Mouse (Mus musculus): ENCODE results near the gene Exoc6.
"Not testable (repeated sequence)": the region's sequence is repeated elsewhere in the genome, so short reads cannot be mapped to it uniquely, and the experiment has no call there.

Exoc6 gene

DNA sequence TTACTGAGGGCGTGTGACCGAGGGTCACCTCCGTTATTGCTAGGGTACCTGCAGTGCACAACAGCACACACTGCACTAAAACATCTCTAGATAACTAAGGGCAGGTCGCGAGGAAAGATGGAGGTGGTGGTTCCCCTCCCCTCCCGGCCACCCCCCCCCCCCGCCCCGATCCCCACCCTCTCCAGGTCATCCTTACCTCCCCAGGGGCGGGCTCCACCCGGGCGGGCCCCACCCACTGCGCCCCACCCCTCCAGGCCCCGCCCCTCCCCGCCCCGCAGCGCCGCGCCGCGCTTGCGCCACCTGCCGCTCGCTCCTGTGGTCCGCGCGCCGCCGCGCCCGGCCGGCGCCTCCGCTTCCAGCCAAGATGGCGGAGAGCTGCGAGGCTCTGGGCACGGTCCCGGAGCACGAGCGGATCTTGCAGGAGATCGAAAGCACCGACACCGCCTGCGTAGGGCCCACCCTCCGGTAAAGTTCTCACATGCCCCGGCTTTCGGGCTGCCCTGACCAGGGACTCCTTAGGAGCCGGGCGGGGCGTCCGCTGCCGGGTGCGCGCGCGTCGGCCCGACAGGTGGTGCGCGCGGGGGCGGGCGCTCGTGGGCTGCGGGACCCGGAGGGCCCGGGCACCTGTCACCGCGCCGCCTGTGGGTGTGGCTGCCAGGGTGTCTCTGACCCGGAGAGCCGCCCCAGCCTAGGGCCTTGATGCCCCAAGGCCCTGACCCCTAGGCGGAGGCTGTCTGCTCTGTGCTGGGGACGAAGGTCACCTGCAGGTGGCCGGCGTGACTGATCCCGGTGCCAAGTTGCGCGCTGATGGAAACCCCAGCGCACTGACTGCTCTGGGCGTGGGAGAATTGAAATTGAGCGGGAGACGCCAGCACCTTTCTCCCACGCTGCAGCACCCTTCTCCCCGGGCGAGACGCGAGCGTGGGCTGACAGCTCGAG is at the start of gene Exoc6:
Exoc6 (plus strand) TSS at position 318 of the 939 bp plus-strand sequence.
- in situ Hi-C loops (cut with MboI, MseI): loop anchor here (10.0 kb wide), 1 partner anchor 716 kb away; the partner anchor contains the start of gene Tnks2

DNA sequence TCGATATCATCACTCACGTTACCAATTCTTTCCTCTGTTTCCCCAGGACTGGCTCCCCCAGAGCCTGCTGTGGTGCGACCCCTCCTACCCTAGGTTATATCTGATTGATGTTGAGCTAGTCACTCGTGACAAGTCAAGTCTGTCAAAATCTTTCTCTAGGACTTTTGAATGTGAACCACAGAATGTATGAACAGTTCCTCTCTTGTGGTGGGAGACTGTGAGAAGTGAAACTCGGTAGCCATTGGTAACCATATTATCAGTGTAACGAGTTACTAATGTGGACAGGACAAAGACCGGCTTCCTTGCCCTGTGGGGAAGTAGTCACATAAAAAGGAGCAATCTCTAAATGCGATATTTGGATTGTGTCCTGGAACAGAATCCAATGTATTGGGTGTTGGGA is 47.2 kb upstream of the Exoc6 start:
- in situ Hi-C loops (cut with MboI, MseI): no loop called here

DNA sequence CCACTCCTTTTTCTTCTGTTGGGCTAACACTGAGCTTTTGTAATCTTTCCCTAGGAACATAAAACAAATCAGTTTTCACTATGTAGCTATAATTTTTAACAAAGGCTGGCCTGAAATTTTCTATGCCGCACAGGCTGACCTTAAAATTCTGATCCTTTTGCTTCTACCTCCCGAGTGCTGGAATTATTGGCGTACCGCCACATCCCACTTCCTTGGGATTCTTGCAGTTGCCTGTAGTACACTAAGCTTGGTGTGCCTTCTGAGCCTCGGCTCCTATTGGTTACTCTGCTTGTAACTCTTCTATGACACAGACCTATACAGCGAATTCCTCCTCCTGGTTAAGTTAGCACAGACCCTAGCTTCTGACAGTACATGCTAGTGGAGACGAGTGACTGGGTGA is 44.2 kb upstream of the Exoc6 start:
- in situ Hi-C loops (cut with MboI, MseI): loop anchor here (5.0 kb wide), 1 partner anchor 49 kb away; no protein-coding TSS in a partner anchor

DNA sequence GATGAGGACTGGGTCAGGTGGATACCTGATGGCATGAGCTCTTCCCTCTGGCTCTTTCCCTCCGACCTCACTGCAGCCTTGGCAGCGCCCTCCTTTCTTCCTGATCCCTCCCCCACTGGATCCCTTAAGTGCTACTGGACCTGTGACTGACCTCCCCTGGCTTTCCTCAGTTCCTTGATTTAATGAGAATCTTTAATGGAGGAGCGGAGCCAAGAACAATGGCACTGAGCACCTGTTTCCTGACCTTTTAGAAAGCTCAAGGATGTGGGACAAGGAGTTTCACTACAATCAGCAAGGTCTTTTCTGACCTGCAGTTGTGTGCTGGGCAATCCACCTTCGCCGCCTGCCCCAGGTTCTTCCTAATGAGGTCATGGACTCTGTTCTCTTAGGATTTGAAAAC is 43.6 kb upstream of the Exoc6 start:
- in situ Hi-C loops (cut with MboI, MseI): loop anchor here (5.0 kb wide), 1 partner anchor 49 kb away; no protein-coding TSS in a partner anchor

DNA sequence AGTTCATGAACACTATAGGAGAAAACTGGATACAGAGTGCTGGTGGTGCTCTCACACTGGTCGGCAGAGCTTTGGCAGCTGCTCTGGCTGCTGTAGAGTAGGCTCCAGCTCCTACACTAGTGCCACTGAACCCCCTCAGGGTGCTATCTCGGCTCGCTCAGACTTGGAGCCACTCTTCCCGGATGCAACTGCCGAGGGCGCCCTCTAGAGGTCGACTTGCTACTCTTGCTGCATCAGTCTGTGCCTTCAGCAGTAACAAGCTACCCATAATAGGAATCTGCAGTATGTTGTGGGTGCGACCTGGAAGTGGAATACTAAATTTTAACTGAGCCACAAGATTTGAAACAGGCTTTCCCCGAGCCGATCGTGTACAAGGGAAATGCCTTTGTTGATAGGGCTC is 40.5 kb upstream of the Exoc6 start:
- in situ Hi-C loops (cut with MboI, MseI): loop anchor here (5.0 kb wide), 1 partner anchor 52 kb away; no protein-coding TSS in a partner anchor

DNA sequence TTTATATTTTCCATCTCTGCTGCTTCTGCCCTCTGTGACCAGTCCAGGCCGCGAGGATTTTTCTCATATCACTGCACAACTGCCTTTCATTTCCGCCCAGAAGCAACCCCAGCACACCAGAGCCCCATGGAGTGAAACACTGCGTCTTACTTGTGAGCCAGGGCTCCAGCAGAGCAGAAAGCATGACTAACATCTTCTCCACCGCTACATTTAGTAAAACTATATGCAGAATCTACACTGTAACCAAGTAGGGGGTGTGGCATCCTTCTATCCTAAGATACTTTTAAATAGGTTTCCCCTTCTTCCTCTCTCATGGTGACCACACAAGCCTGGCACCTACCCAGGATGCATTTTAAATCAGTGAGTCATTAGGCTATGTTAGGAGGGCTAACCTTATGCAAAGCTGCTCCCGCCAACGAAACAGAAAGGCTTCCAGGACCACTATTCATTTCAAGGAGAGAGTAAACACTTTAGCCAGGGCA is 35.4 kb upstream of the Exoc6 start:
- in situ Hi-C loops (cut with MboI, MseI): no loop called here

DNA sequence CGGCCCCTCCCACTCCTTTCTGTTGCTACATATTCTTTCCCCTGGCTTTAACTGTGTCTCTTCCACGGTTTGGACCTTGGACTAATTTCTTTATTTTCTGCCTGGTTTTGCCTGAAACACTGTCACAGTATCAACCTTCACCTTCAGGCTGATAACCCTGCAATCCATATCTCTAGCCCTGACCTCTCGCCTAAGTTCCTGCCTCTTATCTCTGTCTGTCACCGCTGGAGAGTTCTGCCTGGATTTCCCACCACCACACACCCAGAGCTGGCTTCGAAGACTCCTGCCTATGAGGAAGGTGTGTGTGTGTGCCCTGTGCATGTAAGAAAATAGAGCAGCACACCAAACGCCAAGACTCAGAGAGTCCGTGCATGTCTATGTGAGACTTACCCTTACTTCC is 32.8 kb upstream of the Exoc6 start:
- in situ Hi-C loops (cut with MboI, MseI): no loop called here

DNA sequence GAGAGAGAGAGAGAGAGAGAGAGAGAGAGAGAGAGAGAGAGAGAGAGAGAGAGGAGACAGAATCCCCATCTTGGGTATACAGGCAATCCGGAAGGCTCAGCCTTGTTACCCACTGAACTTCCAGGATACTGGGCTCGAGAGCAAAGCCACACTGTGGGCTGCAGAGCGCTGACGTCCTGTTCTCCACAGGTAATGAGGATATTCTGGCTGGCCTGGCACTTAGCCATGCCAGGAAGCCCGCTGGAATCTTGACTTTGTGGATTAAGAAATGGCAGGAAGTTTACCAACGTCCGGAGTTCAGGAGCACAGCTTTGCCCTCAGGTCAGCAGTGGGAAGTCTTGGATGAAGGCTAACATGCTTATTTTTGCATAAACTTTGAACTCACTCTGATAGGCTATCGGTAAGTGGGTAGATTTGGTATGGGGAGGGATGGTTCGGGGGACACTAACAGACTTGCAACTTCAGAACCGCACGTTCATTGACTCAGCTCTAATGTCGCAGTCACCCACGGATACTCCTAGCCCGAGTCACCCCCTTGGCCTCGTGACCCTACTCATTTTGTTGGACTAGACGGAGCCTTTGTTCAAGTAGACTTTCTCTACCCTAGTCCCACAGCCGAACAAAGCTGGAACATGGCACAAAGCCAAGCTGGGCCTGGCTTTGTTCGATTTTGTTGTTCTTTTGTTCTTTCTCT is 29.3 kb upstream of the Exoc6 start:
- in situ Hi-C loops (cut with MboI, MseI): loop anchor here (5.0 kb wide), 1 partner anchor 94 kb away; no protein-coding TSS in a partner anchor

DNA sequence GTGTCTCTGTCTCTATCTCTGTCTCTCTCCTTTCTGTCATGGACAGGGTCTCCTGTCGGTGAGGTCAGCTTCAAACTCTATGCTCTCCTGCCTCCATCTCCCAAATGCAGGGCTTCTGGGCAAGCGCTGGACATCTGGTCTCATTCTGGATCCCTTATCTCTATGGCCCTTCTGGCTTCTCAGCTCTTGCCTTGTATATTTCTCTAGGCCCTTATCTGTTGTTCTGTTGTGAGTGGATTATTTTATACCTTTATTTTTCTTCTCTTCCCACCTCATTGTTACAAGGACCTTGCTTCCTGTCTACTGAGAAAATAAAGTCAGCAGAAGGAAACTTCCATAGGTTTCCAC is 28.8 kb upstream of the Exoc6 start:
- in situ Hi-C loops (cut with MboI, MseI): loop anchor here (5.0 kb wide), 1 partner anchor 94 kb away; no protein-coding TSS in a partner anchor

DNA sequence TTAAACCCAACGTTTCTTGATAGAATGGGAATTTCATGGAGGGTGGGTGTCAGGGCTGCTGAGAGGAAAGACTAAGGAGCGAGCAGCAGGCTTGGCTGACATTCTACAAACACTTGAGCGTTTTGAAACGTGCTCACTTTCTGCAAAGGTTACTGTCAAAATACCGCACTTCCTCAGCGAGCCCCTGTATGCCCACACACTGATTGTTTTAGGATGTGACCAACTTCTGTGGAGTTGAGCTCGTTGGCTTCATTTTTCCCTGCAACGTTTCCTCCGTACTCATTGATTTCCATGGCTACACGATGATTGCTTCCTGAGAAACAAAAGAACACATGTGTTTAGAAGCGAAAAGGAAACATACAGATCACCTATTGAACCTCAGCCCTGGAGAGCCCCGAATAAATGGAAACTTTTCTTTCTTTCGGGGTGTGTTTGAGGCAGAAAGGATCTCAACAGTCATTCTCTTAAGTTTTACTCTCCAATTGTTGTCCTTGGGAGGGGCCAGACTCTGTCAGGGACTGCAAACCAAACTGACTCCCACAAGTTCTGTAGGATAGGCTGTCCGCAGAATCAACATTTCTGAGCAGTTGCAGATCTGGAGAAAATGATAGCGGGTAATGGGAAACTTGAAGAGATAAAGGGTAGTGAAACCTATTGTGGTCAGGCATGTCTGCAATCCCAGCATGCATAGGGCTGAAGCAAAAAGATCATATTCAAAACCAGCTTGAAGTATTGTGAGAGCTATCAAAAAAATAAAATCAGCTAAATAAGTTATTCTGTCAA is 26.7 kb upstream of the Exoc6 start:
- in situ Hi-C loops (cut with MboI, MseI): loop anchor here (5.0 kb wide), 1 partner anchor 96 kb away; no protein-coding TSS in a partner anchor

DNA sequence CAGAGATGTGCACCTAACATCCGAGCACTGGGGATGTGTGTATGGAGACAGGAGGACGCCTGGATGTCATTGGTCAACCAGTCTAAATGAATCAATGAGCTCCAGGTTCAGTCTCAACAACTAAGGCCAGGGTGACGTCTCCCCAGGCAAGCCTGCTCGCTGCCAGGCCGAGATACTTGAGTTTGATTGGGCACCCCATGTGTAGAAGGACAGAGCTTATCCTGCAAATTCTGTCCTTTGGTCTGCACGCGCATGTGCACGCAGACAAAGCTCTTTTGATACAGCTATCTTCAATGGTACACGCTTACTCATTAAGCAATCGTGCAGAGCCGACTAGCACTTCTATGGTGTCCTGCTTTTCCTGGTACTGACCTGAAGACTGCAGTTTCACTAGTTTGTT is 24.3 kb upstream of the Exoc6 start:
- in situ Hi-C loops (cut with MboI, MseI): no loop called here

DNA sequence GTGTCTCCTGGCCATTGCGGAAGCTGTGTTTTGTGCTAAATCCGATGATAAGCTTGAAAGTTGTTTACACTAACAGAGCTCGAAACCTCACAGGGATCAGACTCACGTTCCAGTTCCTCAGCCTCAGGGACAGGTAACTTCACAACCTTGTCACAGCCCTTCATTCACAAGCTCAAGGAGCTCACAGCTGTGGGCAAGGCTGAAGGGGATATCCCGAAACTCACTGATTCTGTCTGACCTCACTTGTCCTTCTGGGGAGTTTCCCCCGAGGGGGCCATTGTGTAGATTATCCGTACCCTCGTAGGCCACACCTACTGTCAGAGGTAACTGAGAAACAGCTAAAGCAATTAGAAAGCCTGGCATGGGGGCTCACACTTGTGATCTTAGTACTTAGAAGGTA is 23.4 kb upstream of the Exoc6 start:
- in situ Hi-C loops (cut with MboI, MseI): no loop called here

DNA sequence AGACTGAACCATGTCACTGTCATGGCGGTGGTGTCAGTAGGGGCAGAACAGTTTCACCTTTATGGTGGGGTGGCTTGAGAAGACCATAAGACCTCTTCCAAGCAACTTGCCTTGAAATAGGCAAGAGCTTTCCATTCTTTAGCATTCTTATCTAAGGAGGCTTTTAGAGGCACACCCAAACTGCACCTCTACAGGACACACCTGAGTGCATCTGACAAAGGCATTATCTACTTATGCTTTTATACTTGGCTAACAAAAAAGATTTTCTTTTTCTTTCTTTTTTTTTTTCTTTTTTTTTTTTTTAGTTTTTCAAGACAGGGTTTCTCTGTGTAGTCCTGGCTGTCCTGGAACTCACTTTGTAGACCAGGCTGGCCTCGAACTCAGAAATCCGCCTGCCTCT is 22.5 kb upstream of the Exoc6 start:
- in situ Hi-C loops (cut with MboI, MseI): not testable (repeated sequence)

DNA sequence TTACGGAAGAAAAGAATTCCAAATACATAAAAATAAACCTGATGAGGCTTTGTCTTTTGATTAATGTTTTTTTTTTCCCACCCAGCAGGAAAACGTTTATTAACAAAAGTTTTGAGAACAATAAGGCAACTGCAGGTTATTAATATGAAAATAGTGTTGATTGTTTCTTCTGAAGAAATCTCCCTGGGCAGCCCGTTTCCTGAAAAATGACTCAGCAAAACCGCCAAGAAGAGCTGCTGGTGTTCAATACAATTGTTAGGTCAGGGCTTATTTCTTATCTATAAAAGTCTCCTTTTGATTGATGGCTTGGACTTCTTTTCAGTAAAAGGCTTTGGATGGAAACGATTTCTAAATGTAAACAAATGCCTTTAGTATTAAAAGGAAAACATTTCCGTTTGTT is 21.6 kb upstream of the Exoc6 start:
- in situ Hi-C loops (cut with MboI, MseI): no loop called here

DNA sequence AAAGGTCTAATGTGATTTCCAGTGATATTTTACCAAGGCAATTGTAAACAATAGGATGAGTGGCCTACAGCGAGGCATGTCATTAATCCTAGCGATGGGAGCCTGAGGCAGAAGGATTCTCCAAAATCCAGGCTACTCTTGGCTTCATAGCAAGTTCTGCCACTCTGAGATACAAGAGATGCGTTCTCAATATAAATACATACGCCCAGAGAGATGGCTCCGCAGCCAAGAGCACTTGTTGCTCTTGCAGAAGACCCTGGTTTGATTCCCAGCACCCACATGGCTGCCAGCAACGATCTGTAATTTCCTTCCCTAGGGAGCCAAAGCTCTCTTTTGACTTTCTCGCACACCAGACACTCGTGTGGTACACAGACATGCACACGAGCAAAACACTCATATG is 20.9 kb upstream of the Exoc6 start:
- in situ Hi-C loops (cut with MboI, MseI): no loop called here

DNA sequence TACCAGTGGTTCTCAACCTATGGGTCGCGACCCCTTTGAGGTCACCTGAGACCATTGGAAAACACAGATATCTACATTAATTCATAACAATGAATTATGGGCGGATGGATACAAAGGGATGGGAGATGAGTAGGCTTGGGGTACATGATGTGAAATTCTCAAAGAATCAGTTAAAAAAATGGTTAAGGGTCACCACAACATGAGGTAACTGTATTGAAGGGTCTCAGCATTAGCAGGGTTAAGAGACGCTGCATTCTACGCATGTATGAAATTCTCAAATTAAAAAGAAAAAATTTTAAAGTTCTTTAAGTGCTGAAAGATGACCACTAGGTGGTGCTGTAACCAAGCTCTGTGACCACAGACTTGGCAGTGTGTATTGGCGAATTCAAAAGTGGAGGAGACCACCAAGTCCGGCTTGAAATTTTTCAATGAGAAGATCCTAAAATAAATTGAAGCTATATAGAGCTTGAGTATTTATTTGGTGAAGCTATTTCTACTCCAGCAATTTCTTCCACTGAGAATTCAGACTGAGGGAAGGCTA is 20.2 kb upstream of the Exoc6 start:
- in situ Hi-C loops (cut with MboI, MseI): no loop called here

DNA sequence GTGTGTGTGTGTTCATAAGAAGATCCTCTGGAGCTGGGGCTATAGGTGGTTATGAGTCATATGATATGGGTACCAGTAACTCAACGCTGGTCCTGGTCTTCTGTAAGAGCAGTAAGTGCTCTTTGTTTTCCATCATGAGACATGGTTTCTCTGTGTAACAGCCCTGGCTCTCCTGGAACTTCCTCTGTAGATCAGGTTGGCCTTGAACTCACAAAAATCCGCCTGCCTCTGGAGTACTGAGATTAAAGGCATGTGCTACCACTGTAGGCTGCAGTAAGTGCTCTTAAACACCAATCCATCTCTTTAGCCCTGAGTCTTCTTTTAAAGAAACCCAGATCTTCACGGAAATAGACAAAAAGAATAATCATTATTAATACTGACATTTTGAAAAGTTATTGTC is 19.6 kb upstream of the Exoc6 start:
- in situ Hi-C loops (cut with MboI, MseI): no loop called here

DNA sequence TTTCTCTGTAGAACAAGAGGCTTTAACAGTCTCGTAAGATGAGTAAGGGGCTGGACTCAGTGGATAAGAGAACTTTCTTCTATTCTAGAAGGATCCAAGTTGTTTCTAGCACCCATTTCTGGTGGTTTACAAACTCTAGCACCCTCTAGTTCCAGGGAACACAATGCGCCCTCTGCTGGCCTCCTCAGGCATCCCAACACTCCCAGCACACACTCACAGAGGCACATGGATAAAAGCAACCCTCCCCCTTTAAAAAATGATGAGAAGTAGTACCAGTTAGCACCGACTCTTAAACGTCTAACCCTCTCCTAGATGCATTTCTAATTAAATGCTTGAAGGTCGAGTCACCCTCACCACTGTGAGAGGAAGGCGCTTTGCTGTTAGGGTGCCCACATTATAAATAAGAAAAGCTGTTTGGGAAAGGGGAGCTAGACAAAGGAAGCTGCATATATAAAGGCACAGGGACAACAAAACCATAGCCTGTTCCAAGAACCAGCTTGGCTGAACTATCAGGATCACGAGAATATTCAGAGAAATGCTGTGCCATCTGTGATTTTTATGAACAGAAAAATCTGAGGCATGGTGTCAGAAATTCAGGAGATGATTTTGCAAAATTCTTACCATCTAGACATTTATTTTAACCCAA is 18.9 kb upstream of the Exoc6 start:
- in situ Hi-C loops (cut with MboI, MseI): no loop called here

DNA sequence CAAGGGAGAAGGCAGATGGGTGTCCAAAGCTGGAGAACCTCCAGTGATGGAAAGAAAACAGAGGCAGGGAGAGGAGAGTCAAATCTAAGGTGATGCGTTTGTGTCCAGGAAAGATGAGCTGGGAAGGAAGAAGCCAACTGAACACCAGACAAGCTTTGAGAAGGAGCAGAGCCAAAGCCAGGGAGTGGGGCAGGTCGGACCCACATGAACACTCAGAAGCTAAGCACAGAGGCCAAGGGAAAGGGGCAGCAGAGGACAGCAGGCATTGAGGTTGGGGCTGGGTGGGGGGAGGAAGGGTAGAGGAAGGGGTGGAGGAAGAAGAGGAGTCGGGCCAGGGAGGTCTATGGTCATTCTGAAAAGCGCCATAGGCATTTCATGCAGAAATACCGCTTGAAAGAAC is 17.0 kb upstream of the Exoc6 start:
- in situ Hi-C loops (cut with MboI, MseI): no loop called here

DNA sequence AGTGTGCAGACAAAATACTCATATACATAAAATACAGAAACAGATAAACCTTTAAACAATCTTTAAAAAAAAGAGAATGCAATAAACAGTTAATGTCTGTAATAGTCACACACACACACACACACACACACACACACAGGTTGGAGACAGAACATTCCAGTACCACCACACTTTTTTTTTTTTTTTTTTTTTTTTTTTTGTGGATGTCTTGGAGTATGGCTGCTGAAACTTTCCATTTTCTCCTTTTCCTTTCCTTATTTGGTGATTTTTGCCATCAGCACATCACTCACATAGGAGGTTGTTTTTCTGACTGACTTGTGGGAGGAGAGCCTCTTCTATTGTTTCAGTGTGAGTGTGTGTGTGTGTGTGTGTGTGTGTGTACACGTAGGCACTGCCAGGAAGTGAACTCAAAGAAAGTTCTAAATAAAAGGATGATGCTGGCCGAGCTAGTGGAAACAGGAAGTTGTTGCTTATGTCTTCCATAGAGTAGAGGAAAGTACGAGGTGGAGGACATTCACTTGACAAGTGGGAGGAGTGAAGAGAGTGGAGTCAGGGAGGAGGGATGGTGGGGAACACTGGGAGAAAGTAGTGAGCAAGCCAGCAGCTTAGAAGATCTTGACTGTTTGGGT is 15.4 kb upstream of the Exoc6 start:
- in situ Hi-C loops (cut with MboI, MseI): no loop called here
